Mouse (Mus musculus) spleen, adult 2 months (tissue): ENCODE measurements at regions not wholly inside any gene's neighbourhood (a gene's known extent, or its start where the extent isn't known, plus 50 kb on each side); places are given as distances from the start of the nearest gene placed in this dataset.

Source experiments
- CTCF ChIP-seq: fragments of 200-500 bp; IDR thresholded peaks from 2 replicates; pipeline ENCODE4 v1.5.1; 2011; ENCODE audit warnings: mild to moderate bottlenecking, inconsistent platforms; ENCODE audit not compliant: insufficient read depth, insufficient read length, insufficient replicate concordance; ENCODE audit errors: extremely low read depth
- POLR2A ChIP-seq: fragments of 200-500 bp; IDR thresholded peaks from 2 replicates; pipeline ENCODE4 v1.6.1; 2011; ENCODE audit warnings: low read depth, low read length, inconsistent platforms

DNA sequence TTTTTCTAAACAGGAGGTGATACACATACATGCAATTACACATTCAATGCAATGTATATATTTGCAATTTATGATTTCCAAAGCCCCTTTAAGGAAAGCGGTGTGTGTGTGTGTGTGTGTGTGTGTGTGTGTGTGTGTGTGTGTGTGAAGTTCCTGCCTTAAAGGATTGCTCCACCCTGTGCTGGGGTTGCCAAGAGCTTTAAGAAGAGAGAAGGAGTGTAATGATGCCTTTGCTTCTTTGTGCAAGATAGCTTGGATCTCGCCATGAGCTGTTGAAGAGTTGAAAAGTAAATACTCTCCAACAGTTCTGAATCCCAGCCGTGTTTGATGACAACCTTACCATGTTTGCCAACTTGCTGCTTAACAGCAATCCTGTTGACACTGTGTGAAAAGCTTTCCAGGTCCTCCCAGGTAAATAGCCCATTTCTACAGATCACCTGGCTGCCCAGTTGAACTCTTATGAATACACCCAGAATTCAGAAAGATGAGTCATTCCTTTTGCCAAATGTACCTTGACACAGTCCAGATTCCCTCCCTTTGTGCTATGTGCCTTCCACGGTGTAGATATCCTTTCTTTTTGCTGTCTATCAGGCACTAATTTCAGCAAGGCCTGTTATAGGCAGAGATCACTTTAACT, 216.3 kb downstream of the Ikzf2 start:
- no peak for TF ChIP-seq CTCF
- TF ChIP-seq POLR2A = no peak
